In genomic region chr1:189921568-189921817, GRCm38 (mm10) we compare ENCODE assay signal across 8 mouse cellular contexts. TPM values are rescaled to one million over a fixed set of nuclear protein-coding genes. Genes with fewer than 3 reads are reported as not detected.
DNase-seq lines count a peak whose midpoint lies in the region; ATAC-seq and TF ChIP-seq lines count a peak whose summit lies in the region.

No protein-coding gene starts in this region.

- peak overlapping the region; percentile 87 for H3K9ac ChIP-seq in kidney, embryonic 14.5 days (ENCODE audit: low read depth, low read length)
- H3K9ac ChIP-seq in hindbrain, embryonic 15.5 days: peak overlapping the region; percentile 83
- peak overlapping the region; percentile 74 for H3K9ac ChIP-seq in midbrain, embryonic 16.5 days (ENCODE audit: low read depth, low read length)

- WGBS in kidney, embryonic 14.5 days: 3% methylated on average over 4 of the region's 4 CpGs
- WGBS in hindbrain, embryonic 15.5 days: 3% methylated on average over 4 of the region's 4 CpGs
- 9% methylated on average over 4 of the region's 4 CpGs for WGBS in midbrain, embryonic 16.5 days

- ATAC-seq in kidney, embryonic 14.5 days (ENCODE audit: low FRiP score, low TSS enrichment): no peak
- ATAC-seq in hindbrain, embryonic 15.5 days (ENCODE audit: low FRiP score, low read depth): peak; percentile 24; the same call in 1 of the 2 replicates
- ATAC-seq in midbrain, embryonic 16.5 days: peak; percentile 60

- TF ChIP-seq POLR2A in bone marrow macrophage, adult 2 months (IDR thresholded peaks at IDR 0.05; ENCODE audit: borderline replicate concordance, low read depth, low read length): no peak

- H3K27ac ChIP-seq in kidney, embryonic 14.5 days (ENCODE audit: low read depth, low read length): no peak overlapping the region
- H3K27ac ChIP-seq in bone marrow macrophage, adult 2 months (ENCODE audit: insufficient read depth, low read depth, low read length): 0 out of 2 replicates have a peak overlapping the region, but pooled peaks have one; percentile 8
- peak overlapping the region; percentile 46; the same call in 1 of the 2 replicates for H3K27ac ChIP-seq in hindbrain, embryonic 15.5 days (replicated peaks)
- H3K27ac ChIP-seq in midbrain, embryonic 16.5 days (ENCODE audit: low read length): peak overlapping the region; percentile 60; the same call in 1 of the 2 replicates

- peak overlapping the region; percentile 73 for H3K4me3 ChIP-seq in kidney, embryonic 14.5 days (ENCODE audit: low read length)
- peak overlapping the region; percentile 94 for H3K4me3 ChIP-seq in bone marrow macrophage, adult 2 months (ENCODE audit: insufficient read depth, low read length)
- H3K4me3 ChIP-seq in hindbrain, embryonic 15.5 days: peak overlapping the region; percentile 83
- H3K4me3 ChIP-seq in midbrain, embryonic 16.5 days (ENCODE audit: low read depth, low read length): peak overlapping the region; percentile 81

- no peaks in the 10 kb centered on the region for H3K36me3 ChIP-seq in kidney, embryonic 14.5 days (ENCODE audit: control insufficient read depth, insufficient read depth, low read length)
- no peaks in the 10 kb centered on the region for H3K36me3 ChIP-seq in hindbrain, embryonic 15.5 days
- H3K36me3 ChIP-seq in midbrain, embryonic 16.5 days (ENCODE audit: control insufficient read depth, insufficient read depth, low read length): no peaks in the 10 kb centered on the region

- DNase-seq in kidney, postnatal 4 days: no peak
- no peak for DNase-seq in urinary bladder, adult 18-20 months (ENCODE audit: low spot score in 2 of 2)
- DNase-seq in right cerebral cortex, postnatal 14 days: no peak
- DNase-seq in left cerebral cortex, adult 18-20 months (ENCODE audit: low spot score in 2 of 2): no peak

- H3K4me1 ChIP-seq in kidney, embryonic 14.5 days (ENCODE audit: control insufficient read depth, insufficient read depth, low read length): peaks cover 14% of the 10 kb centered on the region; the same call in 1 of the 2 replicates
- H3K4me1 ChIP-seq in bone marrow macrophage, adult 2 months (ENCODE audit: control insufficient read depth, insufficient read depth, low read length): peaks cover 14% of the 10 kb centered on the region
- peaks cover 22% of the 10 kb centered on the region for H3K4me1 ChIP-seq in hindbrain, embryonic 15.5 days (replicated peaks)
- H3K4me1 ChIP-seq in midbrain, embryonic 16.5 days (ENCODE audit: control insufficient read depth, insufficient read depth, low read length): peaks cover 16% of the 10 kb centered on the region

- no peaks in the 10 kb centered on the region for H3K9me3 ChIP-seq in kidney, embryonic 14.5 days (ENCODE audit: control insufficient read depth, low read length)
- H3K9me3 ChIP-seq in hindbrain, embryonic 15.5 days: no peaks in the 10 kb centered on the region
- H3K9me3 ChIP-seq in midbrain, embryonic 16.5 days (replicated peaks; ENCODE audit: control insufficient read depth, low read length, poor library complexity, severe bottlenecking): no peaks in the 10 kb centered on the region

- no peaks in the 10 kb centered on the region for H3K27me3 ChIP-seq in kidney, embryonic 14.5 days (ENCODE audit: control insufficient read depth, insufficient read depth, low read length)
- H3K27me3 ChIP-seq in hindbrain, embryonic 15.5 days: no peaks in the 10 kb centered on the region; the same call in 1 of the 2 replicates
- H3K27me3 ChIP-seq in midbrain, embryonic 16.5 days (ENCODE audit: control insufficient read depth, insufficient read depth, low read depth, low read length): peaks cover 3% of the 10 kb centered on the region; the same call in 1 of the 2 replicates

- H3K4me2 ChIP-seq in kidney, embryonic 14.5 days (replicated peaks; ENCODE audit: low read depth, low read length): peak overlapping the region; percentile 80
- H3K4me2 ChIP-seq in hindbrain, embryonic 15.5 days: peak overlapping the region; percentile 96
- H3K4me2 ChIP-seq in midbrain, embryonic 16.5 days (ENCODE audit: low read length): peak overlapping the region; percentile 94

- no peak; the same call in 1 of the 2 replicates for TF ChIP-seq CTCF in bone marrow macrophage, adult 2 months (IDR thresholded peaks at IDR 0.05; ENCODE audit: low read depth, low read length)

RNA-seq across cellular contexts. Expression of gene Smyd2, which starts 0.7 kb away (rescaled TPM):
- 85.6 and 93.3 TPM in 2 replicates for polyA plus RNA-seq in kidney, embryonic 14.5 days (2014; fragmentation: Nextera tagmentation; extraction: Ambion mirVana)
- polyA plus RNA-seq in bone marrow macrophage, adult 2 months (2012; ENCODE audit: insufficient read depth, insufficient read length, missing spikeins): 17.2 and 17.3 TPM in 2 replicates
- 75.0 and 78.5 TPM in 2 replicates for polyA plus RNA-seq in hindbrain, embryonic 15.5 days (2015; fragmentation: Nextera tagmentation; extraction: Ambion mirVana)
- 77.0 and 78.7 TPM in 2 replicates for polyA plus RNA-seq in midbrain, embryonic 16.5 days (2015; fragmentation: Nextera tagmentation; extraction: Ambion mirVana)
- 100 to 1,000 TPM in 1 of 2 experiments, 10 to 100 TPM in 1; 88.4 to 113 TPM for total RNA-seq in left cerebral cortex, adult 18-20 months (2021)
